Comparison of ENCODE assay signal across 10 mouse cellular contexts in the genomic region with DNA sequence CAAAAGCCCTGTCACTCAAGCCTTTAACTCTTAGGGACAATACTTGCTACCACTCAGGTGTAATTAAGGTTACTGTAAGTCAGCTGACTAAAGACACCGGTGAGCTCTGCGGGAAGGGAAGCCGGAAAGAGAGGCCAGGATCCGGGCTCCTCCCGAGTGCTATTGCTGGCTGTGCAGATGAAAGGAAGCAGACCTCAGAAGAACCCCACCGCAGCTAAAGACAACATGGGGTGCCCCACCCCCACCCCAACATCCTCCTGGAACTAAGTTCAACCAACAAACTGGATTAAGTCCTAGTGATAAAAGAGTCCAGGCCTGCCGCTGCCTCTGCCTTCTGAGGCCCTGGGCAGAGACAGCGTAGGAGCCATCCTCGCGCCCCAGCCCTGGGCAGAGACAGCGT.
DNase-seq lines count a peak whose midpoint lies in the region; ATAC-seq lines count a peak whose summit lies in the region.
"Had no signal": no experiment of that assay in that cellular context is flagged by ENCODE, and none has a peak within 500 bp of the region (broad histone marks: within the 10 kb centered on the region; RNA-seq: fewer than 3 reads in every experiment).

No protein-coding gene starts in this region.

- no peaks in the 10 kb centered on the region for H3K9me3 ChIP-seq in embryonic facial prominence, embryonic 10.5 days
- H3K9me3 ChIP-seq in liver, embryonic 15.5 days (replicated peaks) = no peaks in the 10 kb centered on the region
- H3K9me3 ChIP-seq: hindbrain, embryonic 12.5 days had no signal

- no peak overlapping the region; the same call in 1 of the 2 replicates for H3K27ac ChIP-seq in embryonic facial prominence, embryonic 10.5 days (replicated peaks)
- no peak overlapping the region for H3K27ac ChIP-seq in liver, embryonic 15.5 days (replicated peaks)
- H3K27ac ChIP-seq: hindbrain, embryonic 12.5 days had no signal

- H3K27me3 ChIP-seq in embryonic facial prominence, embryonic 10.5 days (replicated peaks; ENCODE audit: low read depth, poor library complexity, severe bottlenecking) = peaks cover 40% of the 10 kb centered on the region
- H3K27me3 ChIP-seq in liver, embryonic 15.5 days = peaks cover 36% of the 10 kb centered on the region

- no peak overlapping the region for H3K4me3 ChIP-seq in embryonic facial prominence, embryonic 10.5 days
- H3K4me3 ChIP-seq in liver, embryonic 15.5 days (replicated peaks) = no peak overlapping the region
- H3K4me3 ChIP-seq: hindbrain, embryonic 12.5 days had no signal

- no peaks in the 10 kb centered on the region for H3K36me3 ChIP-seq in embryonic facial prominence, embryonic 10.5 days (replicated peaks)
- no peaks in the 10 kb centered on the region for H3K36me3 ChIP-seq in liver, embryonic 15.5 days (replicated peaks)
- H3K36me3 ChIP-seq: hindbrain, embryonic 12.5 days had no signal

- peak overlapping the region; percentile 15; the same call in 1 of the 2 replicates for H3K4me2 ChIP-seq in liver, embryonic 15.5 days
- H3K4me2 ChIP-seq: hindbrain, embryonic 12.5 days had no signal

- H3K4me1 ChIP-seq in embryonic facial prominence, embryonic 10.5 days = peaks cover 51% of the 10 kb centered on the region
- peaks cover 18% of the 10 kb centered on the region for H3K4me1 ChIP-seq in liver, embryonic 15.5 days (replicated peaks)

- H3K9ac ChIP-seq in liver, embryonic 15.5 days = no peak overlapping the region
- H3K9ac ChIP-seq: hindbrain, embryonic 12.5 days had no signal

- 12% methylated on average over 11 of the region's 11 CpGs for WGBS in embryonic facial prominence, embryonic 10.5 days
- 17% methylated on average over 11 of the region's 11 CpGs for WGBS in liver, embryonic 15.5 days (ENCODE audit: insufficient replicate concordance)

- ATAC-seq in CD4-positive, CD25-positive, alpha-beta regulatory T cell, adult 4 months = peak; percentile 73
- ATAC-seq in liver, embryonic 15.5 days (ENCODE audit: insufficient read depth) = no peak

- peak; percentile 40 for DNase-seq in kidney, postnatal 10 days
- DNase-seq in kidney, adult 11 months = no peak
- peak; percentile 32 for DNase-seq in embryonic facial prominence, embryonic 10.5 days (ENCODE audit: low spot score)
- DNase-seq in testis, postnatal 10 days (ENCODE audit: low spot score) = no peak
- DNase-seq in cerebellum, adult 9-11 months = no peak
- no peak for DNase-seq in urinary bladder, postnatal 36 days (ENCODE audit: low spot score in 2 of 2)
- DNase-seq: cerebellum, postnatal 10 days had no signal

Comparison
In these comparisons a context has a peak if more than half of its experiments do, and no peak if none do; other contexts are left out.
1. DNase-seq: peak in kidney, postnatal 10 days (single experiment) and embryonic facial prominence, embryonic 10.5 days (single experiment); none in kidney, adult 11 months (single experiment), testis, postnatal 10 days (single experiment), cerebellum, adult 9-11 months (single experiment) and urinary bladder, postnatal 36 days (0 of 2).